Mouse (Mus musculus) heart, adult 8-10 months (tissue): Measurements from ENCODE around the gene Tha1. TPM values are rescaled to one million over a fixed set of nuclear protein-coding genes. Genes with fewer than 3 reads are reported as not detected.

ENCODE experiments used
- DNase-seq: peaks from one replicate; pipeline ENCODE4 v3.0.0; 2022; ENCODE audit warnings: low spot score
- total RNA-seq, 4 experiments: library from RNA; stranded (reverse); gene quantifications; 2 replicates each; pipeline ENCODE4 v1.2.4; 2022

Gene Tha1
- total RNA-seq, 4 experiments from 2014 or later = 9.0 to 11.3 (median 10.3) TPM

GRCm38 (mm10) chr11:117881787-117882186, 8.5 kb upstream of the Tha1 start:
- no peak for DNase-seq

- DNase-seq = no peak
Observed at GRCm38 (mm10) chr11:117880977-117881358, 7.7 kb upstream of the Tha1 start.

DNA sequence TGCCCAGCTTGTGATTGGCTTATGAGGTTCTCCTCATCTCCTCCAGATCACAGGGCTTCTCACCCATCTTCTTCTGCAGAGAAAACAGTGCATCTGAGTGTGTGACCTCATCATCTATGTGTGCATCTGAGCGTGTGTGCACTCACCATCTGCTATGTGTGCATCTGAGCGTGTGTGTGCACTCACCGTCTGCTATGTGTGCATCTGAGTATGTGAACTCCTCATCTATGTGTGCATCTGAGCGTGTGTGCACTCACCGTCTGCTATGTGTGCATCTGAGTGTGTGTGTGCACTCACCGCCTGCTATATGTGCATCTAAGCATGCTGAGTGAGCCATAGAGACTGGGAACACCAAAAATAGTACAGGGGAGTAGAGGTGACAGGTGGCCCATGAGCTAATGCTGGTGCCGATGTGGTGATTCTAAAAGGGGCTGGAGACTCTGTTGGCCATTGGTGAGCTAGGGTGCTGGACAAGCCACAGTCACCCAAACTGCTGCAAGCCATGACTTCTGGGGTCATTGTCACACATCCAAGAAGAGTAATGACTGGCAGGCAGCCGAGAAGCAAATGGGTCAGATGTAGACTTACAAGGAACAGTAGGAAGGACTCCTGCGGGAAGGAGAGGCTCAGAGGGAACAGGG, 7.2 kb upstream of the Tha1 start:
- no peak for DNase-seq

GRCm38 (mm10) chr11:117879676-117880075, 6.4 kb upstream of the Tha1 start:
- no peak for DNase-seq

DNA sequence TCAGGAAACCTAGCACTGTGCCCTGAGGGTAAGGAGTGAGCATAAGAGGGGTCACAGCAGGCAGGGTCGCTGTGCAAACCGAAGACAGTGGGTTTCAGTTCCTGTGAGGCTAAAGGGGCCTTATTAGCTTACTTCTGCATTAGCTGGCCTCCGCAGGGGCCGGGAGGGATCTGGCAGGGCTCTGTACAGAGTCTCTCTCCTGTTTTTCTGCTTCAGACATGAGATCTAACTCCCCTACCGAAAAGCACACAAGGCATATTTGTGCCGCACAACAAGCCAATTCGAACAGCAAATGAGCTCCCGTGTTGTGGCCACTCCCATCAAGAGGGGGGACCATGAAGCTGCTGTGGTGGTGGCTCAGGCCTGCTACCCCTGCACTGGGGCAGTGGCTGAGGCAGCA, 5.6 kb upstream of the Tha1 start:
- no peak for DNase-seq

- DNase-seq = no peak
Observed at GRCm38 (mm10) chr11:117877917-117878745, 4.8 kb upstream of the Tha1 start.

GRCm38 (mm10) chr11:117875681-117876080, 2.4 kb upstream of the Tha1 start:
- no peak for DNase-seq

- no peak for DNase-seq
Observed at GRCm38 (mm10) chr11:117874419-117874818, 1.1 kb upstream of the Tha1 start.

GRCm38 (mm10) chr11:117871911-117872584, 1.2 kb downstream of the Tha1 start:
- DNase-seq = no peak

DNA sequence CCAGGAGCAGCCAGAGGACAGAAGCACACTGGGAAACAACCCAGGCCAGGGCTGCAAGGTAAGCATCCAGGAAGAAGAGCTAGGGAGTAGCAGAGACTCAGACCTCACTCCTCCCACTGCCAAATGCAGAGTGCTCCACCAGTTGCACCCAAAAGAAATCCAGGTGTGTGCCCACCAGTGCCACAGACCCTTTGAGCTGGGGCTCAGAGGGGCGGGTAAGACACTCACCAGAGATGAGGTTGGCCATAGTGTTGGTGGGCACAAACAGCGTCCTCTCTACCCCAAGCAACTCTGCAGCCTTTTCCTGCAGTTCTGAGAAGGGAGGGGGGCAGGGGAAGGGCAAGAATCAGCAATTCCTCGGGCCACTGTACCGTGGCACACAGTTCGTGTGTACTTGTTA, 1.9 kb downstream of the Tha1 start:
- DNase-seq = no peak

- DNase-seq = peak; percentile 72
Observed at GRCm38 (mm10) chr11:117870688-117871365, 2.5 kb downstream of the Tha1 start.

- DNase-seq = no peak
Observed at GRCm38 (mm10) chr11:117865988-117866387, 7.3 kb downstream of the Tha1 start.

- DNase-seq = no peak
Observed at GRCm38 (mm10) chr11:117864805-117865204, 8.5 kb downstream of the Tha1 start.

GRCm38 (mm10) chr11:117863174-117863856, 10.0 kb downstream of the Tha1 start:
- DNase-seq = no peak

DNA sequence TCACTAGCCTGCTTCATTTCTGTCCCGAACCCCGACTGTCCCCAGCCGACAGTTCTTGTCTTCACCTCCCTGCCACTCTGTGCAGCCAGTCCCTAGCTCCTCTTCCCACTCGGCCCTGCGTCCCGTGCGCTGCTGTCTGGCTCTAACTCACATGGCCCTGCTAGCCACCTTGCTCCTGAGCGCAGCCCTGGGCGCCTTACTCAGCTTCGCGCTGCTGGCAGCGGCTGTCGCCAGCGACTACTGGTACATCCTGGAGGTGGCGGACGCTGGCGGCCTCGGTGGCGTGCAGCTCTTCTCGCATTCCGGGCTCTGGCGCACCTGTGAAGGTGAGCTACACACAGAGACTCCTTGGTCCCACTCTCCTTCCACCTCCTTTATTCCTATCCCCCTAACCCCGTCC, 12.7 kb downstream of the Tha1 start, which contains the start of gene Tmem235:
Tmem235 (plus strand) TSS at position 152 of the 400 bp plus-strand sequence.
- no peak for DNase-seq

DNA sequence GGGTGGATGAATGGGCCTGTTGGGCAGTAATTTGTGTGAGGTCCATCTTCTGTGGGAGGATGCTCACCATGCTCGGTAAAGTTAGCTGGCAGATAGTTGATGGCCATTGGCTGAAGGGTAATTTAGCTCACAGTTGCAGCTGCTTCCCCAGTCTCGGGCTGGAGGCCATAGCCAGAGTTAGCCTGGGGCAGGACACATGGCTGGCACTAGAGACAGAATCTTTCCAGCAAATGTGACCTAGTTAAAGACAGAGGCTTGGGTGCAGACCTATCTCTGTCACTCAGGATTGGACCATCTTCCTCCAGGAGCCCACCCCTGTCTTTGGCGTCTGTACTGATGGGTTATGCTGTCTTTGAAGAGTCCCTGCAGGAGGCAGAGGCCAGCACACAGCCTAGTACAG, 14.9 kb downstream of the Tha1 start:
- no peak for DNase-seq

GRCm38 (mm10) chr11:117857462-117857861, 15.8 kb downstream of the Tha1 start:
- DNase-seq = no peak

GRCm38 (mm10) chr11:117855975-117856374, 17.3 kb downstream of the Tha1 start:
- DNase-seq = no peak

- no peak for DNase-seq
Observed at GRCm38 (mm10) chr11:117855360-117855759, 17.9 kb downstream of the Tha1 start.

DNA sequence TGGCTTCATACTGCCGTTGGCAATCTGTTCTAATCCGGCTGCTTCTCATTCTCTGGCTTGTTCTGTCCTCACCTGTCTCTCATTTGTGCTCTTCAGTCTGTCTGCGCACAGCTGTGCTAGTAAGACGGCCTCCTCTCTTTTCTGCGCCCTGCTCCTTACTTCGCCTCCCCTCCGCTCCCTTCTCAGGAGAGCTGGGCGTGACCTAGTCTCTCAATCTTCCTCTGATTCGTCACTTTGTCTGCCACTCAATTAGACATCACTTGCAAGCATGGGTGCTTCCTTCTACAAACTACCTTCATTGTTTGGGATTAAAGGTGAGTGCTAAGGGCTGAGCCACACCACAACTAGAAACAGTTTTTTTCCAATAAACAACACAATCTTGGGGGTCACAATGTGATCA, 19.0 kb downstream of the Tha1 start:
- no peak for DNase-seq

- no peak for DNase-seq
Observed at GRCm38 (mm10) chr11:117852875-117853274, 20.4 kb downstream of the Tha1 start.
